Mouse (Mus musculus) ovary, adult 18-20 months (tissue): Measurements from ENCODE around the gene Tmx4.
A peak's percentile ranks its signal among the peaks of the same experiment; 100 is the strongest.
"Not testable (repeated sequence)": the region's sequence is repeated elsewhere in the genome, so short reads cannot be mapped to it uniquely, and the experiment has no call there.

ENCODE experiments used
- DNase-seq: peaks from one replicate; pipeline ENCODE4 v3.0.0; 2022; ENCODE audit warnings: low spot score, mixed read lengths

Gene Tmx4

DNA sequence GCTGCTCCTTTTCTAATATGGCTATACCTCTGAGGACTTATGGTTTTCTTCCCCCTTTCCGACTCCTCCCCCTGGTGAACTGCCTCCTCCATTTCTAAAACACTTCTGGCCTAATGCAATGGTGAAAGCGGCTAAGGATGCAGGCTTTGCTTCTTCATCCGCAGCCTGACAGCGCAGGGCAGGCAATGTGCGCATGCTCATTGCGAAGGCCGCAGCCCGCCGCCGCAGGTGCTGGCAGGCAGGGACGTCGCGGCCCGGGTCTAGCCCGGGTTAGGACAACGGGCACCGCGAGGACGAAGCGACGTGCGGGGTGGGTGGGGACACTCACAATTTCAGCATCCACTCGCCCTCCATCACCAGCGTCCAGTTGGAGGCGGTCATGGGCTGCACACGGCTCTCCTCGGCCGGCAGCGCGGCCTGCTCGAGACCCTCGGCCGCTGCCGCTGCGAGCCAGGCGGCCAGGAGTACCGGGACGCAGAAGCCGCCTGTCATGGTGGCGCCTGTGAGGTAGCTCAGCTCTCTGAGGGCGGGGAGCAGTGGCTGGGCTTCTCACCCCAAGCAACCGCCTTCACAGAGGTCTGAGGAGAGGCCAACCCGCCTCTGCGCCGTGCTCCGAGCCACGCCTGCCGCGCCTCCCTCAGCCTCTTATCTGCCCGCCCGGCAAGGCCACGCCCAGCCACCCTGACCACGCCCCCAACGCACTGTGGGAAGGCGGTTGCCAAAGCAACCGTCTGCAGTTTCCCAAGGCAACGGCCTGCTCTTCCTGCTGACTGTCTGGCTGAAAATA, at the start of gene Tmx4:
Tmx4 (minus strand) TSS at position 632 of the 787 bp plus-strand sequence.
- DNase-seq = peak; percentile 98

DNA sequence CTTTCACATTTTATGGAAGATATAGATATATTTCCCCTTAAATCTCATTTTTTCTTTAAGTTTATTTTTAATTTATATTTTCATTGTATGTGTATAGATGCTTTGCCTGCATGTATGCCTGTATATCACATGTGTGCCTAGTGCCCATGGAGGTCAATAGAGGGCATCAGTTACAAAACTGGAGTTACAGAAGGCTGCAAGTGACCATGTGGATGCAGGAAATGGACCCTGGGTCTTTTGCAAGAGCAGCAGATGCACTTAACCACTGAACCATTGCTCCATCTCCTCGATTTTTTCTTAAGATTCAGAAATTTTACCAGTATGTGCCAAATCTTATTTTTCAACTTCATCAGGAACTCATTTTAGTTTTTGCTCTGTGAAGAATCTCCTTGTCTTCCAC, 48.2 kb upstream of the Tmx4 start:
- DNase-seq = no peak

DNA sequence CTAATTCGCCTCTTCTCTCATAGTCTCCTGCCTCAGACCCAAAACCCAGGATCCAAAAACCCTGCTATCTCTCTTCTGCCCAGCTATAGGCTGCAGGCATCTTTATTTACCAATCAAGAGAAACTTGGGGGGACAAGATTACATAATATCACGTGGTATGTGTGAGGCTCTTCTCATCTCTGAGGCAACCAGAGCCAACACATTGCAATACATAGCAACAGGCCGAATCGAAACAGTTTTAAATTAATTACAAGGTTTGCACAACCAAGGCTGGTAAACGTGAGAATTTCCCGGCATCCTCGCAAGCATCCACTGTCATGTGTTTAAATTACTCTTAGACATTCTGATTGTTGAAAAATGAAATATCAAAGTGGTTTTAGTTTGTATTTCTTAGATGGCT, 47.1 kb upstream of the Tmx4 start:
- no peak for DNase-seq

DNA sequence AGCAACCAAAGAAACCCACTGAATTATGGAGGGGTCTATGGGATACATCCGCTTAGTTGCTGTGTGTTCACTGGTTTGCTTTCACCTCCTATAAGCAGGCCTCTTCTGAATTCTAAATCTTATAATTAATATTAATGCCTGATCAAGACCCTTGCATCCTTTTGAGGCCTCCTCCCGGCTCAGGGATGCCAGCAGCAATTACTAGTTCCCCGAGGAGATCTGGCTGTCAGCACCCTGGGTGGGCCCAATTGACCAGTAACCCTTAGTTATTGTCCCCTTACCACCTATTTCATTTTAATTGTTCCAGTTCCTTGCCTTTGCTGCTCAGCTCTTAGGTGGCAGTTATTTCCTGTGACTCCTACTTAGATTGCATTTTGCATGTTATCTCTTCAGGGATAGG, 38.4 kb upstream of the Tmx4 start:
- no peak for DNase-seq

DNA sequence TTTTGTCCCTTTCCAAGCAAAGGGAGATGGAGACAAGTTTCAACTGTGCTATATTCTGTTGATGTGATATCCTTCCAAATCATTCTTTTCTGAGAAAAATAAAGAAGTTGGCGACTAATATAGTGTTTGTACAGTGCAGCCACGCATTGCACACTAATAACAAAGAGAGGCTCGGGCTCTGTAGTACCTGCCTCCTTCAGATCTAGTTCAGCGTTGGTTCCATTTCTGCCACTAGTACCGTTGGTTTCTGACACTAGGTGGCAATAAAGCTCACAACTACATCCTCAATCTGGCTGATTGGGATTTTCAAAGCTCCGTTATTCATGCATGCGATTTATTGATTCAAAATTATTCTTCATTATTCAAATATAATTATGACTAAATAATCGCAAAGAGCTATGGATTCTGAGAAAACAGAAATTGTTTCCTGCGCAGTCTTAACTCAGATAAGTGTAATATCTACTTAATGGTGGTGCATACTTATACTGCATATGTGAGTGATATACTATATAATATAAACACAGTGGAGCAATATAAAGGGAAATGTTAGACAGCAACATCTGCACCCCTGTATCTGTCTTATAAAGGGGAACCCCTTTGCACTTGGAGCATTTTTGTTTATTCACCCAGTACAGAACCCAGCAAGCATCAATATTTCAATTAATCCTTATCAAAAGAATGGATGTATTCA, 37.5 kb upstream of the Tmx4 start:
- no peak for DNase-seq

DNA sequence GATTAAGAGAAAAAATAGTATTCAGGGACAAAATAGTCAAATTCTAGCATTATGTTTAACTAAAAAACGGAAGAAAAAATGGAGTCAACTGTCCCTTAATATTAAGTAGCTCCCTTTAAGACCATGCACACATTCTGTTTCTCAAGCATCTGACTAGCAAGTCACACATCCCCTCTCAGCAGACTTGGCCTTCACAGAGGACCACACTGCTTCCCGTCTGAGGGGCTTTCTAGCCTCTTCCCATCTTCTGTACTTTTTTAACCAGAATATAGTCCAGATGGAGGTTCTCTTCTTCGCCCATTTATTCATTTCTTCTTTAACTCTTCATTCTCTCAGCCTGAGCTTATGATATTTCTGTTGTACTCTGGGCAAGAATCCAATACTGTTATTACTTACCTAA, 35.6 kb upstream of the Tmx4 start:
- no peak for DNase-seq

DNA sequence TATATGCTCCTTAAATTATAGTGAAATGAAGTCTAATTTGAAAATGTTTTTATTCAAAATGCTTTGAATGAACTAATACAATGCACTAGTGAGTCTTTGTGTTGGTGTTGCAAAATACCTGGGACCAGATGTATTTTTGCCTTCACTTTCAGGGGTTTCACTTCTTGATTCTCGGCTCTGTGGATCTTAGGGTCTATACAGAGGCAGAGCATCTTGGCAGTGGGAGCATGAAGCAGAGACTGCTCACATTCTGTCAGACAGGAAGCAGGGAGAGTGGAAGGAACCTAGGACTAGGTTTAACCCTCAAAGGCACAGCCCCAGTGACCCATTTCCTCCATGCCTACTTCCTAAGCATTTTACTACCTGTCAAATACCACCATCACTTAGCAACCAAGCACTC, 31.5 kb upstream of the Tmx4 start:
- no peak for DNase-seq

DNA sequence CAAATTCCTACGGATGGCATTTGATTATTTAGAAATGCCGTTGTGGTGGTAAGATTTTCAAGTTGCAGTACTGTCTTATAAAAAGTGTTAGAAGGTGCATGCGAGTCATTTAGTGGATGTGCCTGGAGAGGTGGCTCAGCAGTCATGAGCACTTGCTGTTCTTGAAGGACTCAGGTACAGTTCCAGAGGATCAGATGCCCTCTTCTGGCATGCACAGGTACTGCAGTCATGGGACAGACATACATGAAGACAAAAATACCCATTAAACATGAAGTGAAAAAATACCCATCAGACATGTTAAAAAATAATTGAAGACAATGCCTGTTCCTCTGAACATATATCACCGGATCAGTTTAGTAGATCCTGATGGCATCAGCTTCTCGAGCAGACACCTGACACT, 29.7 kb upstream of the Tmx4 start:
- DNase-seq = no peak

DNA sequence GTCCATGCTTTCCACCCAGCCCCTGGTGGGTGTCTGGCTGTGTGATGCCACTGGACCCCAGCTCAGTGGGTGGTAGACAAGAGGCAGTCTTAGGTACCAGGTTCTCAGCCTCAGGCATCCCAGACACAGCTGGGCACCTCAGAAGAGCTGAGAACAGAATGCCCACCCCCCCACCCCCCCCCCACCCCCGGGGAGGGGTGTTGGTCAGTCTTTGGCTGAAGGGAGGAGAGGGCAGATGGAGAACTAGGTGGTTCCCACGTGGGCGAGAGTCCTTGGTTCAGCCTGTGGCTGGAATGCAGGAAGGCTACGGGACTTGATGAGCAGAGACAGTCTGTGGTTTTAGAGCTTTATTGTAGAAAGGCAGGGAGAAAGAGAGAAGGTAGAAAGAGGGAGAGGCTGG, 12.5 kb upstream of the Tmx4 start:
- DNase-seq = no peak

DNA sequence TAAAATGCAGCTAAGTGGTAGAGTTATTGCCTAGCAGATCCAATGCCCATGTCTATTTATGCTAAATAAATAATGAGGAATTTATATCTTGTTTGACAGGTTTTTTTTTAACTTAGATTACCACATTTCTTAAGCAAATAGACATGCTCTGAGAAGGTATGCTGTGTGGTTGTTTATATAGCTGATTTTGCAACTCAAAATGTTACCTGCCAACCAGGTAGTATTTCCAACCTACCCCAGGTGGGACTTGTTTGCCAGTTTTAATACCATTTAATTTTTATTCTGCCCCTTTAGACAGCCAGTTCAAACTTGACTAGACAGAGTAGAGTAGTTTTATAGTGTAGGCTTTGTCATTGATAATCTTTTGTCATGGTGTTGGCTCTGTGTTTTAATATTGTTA, 10.7 kb upstream of the Tmx4 start:
- no peak for DNase-seq

DNA sequence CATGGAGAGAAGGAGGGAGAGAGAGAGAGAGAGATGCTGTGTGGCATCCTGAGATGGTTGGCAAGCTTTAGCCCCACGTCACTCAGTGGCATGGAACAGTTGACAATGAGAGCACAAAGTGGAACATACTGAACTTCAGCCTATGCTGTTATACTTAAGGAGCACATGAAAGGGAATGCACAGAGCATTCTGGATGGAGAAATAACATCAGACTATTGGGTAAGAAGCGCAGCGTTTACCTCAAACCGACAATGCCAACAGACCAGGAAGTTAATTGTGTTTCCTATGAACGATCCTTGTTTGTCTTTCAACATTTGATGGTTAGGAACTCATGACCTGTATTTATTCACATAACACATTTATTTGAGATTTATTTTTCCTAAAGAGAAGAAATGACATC, 8.8 kb upstream of the Tmx4 start:
- no peak for DNase-seq

DNA sequence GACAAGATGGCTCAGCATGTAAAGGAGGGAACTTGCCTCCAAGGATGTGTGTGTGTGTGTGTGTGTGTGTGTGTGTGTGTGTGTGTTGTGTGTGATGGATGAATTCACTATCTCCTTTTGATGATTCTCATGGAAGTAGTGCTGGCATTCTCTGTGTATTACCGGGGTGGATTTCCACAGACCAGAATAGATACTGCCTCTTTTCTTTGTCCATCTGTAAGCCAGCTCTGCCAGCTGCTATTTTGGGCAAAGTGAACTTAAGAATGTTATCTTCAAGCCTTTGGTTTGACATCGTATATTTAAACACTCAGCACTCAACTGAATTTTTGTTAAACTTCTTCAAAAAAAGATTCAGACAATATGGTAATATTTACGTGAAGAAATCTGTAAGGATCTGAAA, 5.1 kb upstream of the Tmx4 start:
- no peak for DNase-seq

DNA sequence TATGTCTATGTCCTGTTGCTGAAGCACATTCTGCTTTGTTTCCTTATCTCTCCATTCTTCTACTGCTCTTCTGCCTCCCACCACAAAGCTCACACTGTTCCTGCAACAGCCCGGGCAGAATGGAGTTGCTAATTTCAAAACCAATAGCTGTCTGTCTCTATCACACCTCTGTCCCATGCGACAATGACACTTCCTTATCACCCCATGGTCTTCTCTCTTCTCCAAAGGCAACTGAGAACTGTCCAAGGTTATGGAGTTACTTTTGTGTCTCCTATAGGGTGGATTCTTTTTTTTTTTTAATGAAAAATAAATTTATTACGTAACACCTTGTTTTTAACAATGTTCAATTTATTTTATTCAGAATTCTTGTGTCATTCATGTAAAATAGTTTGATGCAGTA, 1.8 kb upstream of the Tmx4 start:
- no peak for DNase-seq

DNA sequence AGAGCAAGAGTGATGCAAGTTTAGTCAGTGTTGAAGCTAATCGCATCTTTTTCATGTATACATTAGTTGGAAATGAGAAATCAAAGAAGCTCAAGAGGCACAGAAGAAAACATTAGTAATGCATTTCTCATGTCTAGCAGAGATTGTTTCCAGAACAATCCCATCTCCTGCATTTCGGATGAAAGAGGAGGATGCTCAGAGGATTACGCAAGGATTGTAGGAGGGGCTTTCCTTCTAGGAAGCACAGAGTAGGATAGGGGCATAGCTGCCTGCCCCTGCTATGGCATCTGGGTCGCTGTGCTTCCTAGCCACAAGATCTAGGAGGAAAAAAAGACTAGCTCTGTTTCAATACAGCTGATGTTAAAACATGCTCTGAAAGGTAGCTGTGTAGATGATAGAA, 1.2 kb upstream of the Tmx4 start:
- DNase-seq = no peak

DNA sequence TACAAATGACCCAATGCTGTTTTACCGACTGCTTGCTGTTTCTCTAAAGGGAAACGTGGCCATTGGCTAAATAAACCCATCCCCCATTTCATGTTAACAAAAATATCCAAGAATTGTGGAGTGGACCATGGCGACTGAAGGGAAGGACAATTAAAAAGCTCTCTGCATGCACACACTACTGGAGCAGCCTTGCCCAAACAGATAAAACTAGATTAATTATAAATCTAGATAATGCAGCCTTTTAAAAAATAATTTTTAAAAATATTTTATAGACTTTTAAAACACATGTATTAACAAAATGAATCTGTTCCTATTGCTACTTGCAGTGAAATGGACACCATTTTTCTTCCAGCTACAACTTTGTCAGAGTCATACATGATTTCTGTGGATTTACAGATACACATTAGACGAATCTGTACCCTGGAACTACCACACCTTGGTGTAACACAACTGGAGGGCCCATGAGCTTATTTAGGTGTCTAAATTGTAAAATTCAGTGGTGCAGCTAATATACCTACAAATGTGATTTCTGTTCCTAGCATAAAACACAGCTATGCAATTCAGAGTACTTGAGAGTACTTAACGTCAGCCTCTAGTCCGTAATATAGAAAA, 462 bp upstream of the Tmx4 start:
- DNase-seq = no peak

DNA sequence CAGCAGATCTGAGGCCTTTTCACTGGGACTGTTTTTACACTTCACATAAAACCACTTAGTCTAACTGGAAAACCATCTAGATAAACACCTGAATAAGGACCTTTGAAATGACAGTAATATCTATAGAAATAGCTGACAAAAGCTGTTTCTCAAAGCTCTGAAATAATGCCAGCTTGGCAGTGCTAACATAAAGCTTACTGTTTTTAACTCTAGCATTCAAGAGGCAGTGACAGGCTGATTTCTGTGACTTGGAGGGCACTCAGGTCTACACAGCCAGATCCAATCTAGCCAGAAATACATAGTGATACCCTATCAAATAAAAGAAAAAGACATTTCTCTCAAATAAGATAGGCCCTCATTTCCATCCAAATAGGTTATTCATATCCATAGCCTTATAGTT, 1.6 kb downstream of the Tmx4 start:
- DNase-seq = no peak

DNA sequence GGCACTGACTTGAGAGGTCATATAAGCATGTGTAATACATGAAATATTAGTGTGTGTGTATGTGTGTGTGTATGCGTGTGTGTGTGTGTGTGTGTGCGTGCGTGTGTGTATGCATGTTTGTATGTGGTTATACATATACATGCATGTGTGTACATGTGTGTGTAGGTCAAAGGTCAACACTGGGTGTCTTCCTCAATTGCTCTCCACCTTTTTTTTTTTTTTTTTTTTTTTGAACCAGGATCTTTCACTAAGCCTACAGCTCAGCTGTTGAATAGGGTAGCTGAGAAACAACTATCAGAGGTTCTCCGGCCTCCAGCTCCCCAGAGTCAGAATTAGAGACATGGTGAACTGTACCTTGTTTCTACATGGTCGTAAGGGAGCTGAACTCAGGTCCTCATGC, 2.6 kb downstream of the Tmx4 start:
- DNase-seq = no peak

DNA sequence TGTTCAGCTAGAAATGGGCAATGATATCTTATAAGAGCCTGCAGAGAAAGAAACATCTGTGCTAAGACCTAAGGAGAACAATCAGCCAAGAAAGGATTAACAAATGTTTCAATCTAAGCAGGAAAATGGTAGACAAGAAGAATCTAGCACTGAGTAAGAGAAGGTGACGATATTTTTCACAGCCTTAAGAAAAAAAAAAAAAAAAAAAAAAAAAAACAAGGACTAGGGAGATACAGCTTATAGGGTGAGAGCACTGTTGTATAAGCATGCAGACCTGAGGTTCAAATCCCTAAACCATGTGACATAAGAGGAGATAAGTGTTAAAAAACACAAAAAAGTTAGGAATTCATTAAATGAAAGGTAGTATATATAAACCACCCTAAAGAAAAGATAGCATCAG, 3.5 kb downstream of the Tmx4 start:
- no peak for DNase-seq

DNA sequence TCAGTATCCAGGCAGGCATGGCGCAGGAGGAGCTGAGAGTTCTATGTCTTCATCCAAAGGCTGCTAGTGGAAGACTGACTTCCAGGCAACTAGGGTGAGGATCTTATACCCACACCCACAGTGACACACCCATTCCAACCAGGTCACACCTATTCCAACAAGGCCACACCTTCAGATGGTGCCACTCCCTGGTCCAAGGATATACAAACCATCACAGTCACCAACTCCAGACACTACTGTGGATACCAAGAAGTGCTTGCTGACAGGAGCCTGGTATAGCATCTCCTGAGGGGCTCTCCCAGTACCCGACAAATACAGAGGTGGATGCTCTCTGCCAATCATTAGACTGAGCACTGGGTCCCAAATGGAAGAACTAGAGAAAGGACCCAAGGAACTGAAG, 15.4 kb downstream of the Tmx4 start:
- DNase-seq = not testable (repeated sequence)

DNA sequence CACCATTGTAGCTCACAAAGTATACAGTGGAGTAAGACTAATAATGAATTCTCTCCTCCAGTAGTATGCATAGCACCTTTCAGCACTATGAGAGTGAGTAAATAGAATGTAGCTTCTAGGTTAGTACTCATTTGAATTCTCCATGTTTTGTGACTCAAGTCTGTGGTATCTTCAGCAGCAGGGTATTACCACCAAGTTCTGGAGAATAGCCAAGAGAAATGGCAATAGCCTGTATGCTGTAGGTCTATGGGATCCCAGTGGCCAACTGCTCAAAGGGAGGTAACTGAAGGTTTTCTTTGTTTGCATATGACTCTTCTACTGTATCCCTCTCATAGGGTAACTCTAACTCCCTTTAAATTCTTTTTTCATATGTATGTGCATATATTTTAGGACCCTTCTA, 39.0 kb downstream of the Tmx4 start:
- no peak for DNase-seq

DNA sequence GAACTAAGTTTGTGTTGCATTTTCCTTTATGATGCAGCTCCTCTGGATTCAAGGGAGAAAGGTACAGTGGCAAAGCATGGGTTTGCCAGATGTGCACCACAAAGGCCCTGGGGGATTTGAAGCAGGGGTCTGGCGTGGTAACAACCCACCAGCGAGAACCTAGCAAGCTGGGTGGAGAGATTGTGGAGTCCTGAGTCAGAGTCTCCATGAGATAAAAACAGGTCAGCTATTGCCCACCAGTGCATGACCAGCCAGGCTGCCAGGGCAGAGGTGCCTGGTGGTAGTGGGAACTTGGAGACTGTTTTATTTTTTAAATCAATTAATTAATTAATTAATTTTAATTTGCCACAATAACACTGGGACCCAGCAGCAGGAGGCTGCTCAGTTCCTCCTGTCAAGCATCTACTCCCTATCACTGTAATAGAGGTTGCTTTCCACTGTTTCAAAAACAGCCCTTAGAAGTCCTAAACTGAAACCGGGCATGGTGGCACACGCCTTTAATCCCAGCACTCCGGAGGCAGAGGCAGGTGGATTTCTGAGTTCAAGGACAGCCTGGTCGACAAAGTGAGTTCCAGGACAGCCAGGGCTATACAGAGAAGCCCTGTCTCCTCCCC, 52.8 kb downstream of the Tmx4 start:
- DNase-seq = no peak

DNA sequence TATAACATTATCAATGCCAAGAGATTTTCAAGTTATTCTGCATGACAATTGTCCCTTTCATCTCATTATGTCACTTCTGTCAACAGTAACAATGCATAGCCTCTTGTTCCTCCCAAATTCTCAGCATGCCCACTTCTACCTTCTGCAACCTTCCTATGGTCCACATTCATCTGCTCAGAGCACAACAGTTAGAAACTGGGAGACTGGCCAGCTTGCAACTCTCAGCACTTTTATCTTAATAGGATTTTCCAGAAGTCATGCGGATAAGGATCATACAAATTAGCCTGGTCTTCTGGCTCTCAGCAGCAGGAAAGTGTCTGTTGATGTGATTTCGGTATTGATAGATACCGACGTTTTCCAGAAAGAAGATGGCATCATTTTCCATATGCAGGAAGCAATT, 58.7 kb downstream of the Tmx4 start:
- DNase-seq = no peak

DNA sequence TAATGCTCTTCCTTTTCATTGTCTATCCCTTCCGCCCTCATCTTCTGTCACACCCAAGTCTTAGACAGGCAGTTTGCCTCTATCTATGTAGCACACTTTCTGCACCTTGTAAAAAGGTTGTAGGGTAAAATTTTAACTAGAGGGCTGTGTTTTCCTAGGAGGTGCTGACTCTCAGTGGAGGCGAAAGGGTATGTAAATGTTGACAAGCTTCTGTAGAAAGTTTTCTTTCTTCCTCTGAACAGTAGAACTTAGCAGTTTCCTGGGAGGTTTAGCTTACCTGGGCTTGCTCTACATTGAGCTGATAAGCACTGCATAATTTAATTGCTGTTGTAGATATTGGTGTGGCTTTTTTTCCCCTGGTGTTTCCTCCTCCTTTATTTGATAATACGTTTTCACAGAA, 84.5 kb downstream of the Tmx4 start:
- no peak for DNase-seq
